Mouse (Mus musculus): ENCODE data around the gene Rps2.

DNA sequence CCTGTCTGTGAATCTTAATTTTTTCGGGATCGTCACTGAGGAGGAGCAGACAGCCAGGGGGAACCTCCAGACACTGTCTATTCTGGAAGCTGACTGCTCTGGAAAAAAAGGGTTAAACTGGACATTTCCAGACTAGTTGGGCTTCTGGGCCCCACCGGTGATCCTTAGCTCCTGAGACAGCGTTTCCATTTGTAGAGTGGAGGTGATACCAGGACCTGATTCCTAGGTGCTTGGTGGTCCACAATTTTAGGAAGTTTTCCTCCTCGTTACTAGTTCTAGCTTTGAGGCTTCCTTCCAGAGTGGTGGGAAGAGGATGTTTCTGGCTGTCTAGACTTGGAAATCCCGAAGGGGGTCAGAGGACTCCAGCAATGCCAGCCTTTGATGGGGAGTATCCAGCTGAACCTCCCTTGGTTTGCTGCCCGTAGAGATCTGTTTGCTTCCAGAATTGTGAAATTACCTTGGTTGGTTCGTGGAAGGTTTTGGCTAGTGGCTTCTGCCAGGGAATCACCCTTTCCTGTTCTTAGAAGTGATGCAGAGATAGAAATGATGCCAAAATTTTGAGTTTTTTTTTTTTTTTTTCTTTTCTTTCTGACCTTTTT, 47.6 kb upstream of the Rps2 start:
- TF ChIP-seq POLR2A (IDR thresholded peaks at IDR 0.05; ENCODE audit: insufficient read depth, low read depth, low read length) = no peak
- TF ChIP-seq CTCF (IDR thresholded peaks at IDR 0.05) = no peak
- no peak for TF ChIP-seq EP300 (IDR thresholded peaks at IDR 0.05; ENCODE audit: insufficient read depth, low read depth, low read length)

Measured in heart, adult 2 months (tissue).